Mouse (Mus musculus): ENCODE results near the gene Pygo1.

DNA sequence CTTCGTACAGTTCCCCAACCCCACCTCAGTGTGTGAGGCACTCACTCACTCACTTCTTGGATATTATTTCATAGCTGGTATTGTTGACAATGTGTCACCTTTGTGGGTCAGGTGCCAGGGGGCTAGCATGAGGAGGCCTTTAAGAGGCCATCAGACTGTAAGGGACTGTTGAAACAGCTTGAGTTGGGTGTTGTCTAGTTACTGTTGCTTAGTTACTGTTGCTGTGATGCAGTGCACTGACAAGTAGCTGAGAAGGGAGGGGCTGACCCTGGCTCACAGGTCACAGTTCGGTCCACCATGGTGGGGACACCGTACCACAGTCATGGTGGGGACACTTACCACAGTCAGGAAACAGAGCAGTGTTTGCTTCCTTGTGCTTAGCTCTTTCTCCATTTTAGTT, 2.4 kb upstream of the Pygo1 start:
- no peak for TF ChIP-seq CTCF (IDR thresholded peaks at IDR 0.05; ENCODE audit: control insufficient read depth, insufficient read depth, low read length)
- TF ChIP-seq POLR2A (IDR thresholded peaks at IDR 0.05; ENCODE audit: borderline replicate concordance, control insufficient read depth, low read depth, low read length) = no peak

All from bone marrow, adult 2 months (tissue).